ENCODE assay signal across 9 mouse cellular contexts in the genomic region with DNA sequence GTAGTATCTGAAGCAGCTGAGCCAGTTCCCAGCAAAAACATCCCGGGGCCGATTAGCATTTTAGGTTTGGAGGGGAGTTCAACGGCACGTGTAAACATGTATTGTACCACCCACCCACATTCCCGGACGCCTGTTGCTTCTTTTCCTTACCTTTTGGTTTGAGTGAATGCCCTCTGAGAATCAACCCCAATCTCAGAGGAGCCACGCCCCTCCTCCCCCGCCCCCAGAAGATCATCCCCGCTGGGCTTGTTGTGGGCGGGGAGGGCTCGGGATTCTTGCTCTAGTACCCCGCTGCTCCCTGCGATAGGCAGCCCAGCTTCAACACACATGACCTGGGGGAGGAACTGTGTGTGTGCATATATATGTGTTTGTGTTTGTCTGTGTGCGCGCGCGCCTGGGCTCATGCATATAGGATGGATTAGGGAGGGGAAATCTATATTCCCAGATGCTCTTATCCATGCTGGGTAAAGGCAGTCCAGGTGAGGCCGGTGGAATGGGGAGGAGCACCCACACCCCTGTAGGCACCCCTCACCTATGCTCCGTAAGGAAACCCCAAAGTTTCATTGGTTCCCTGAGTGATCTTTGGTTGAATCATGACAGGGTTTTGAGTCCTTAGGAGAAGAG. TPM values are rescaled to one million over a fixed set of nuclear protein-coding genes. Genes with fewer than 3 reads are reported as not detected.
DNase-seq lines count a peak whose midpoint lies in the region; ATAC-seq and TF ChIP-seq lines count a peak whose summit lies in the region.
"Had no signal": no experiment of that assay in that cellular context is flagged by ENCODE, and none has a peak within 500 bp of the region (broad histone marks: within the 10 kb centered on the region; RNA-seq: fewer than 3 reads in every experiment).

No protein-coding gene starts in this region.

- no peaks in the 10 kb centered on the region for H3K9me3 ChIP-seq in stomach, embryonic 16.5 days (replicated peaks; ENCODE audit: control insufficient read depth, low read length)

- WGBS in thymus, adult 2 months, result 58% methylated on average over 19 of the region's 19 CpGs
- 7% methylated on average over 19 of the region's 19 CpGs for WGBS in stomach, embryonic 16.5 days

- H3K4me2 ChIP-seq in stomach, embryonic 16.5 days (ENCODE audit: low read depth, low read length), result peak overlapping the region; percentile 4; the same call in 1 of the 2 replicates

- TF ChIP-seq CTCF in thymus, adult 2 months (IDR thresholded peaks at IDR 0.05; ENCODE audit: borderline replicate concordance, control insufficient read depth, extremely low read depth, insufficient read depth, low read length, poor library complexity), result no peak

- peaks cover 20% of the 10 kb centered on the region for H3K4me1 ChIP-seq in thymus, adult 2 months (replicated peaks; ENCODE audit: control insufficient read depth, insufficient read depth, low read length)
- H3K4me1 ChIP-seq in stomach, embryonic 16.5 days (ENCODE audit: control insufficient read depth, insufficient read depth, low read length), result peaks cover 4% of the 10 kb centered on the region; the same call in 1 of the 2 replicates

- TF ChIP-seq POLR2A in thymus, adult 2 months (IDR thresholded peaks at IDR 0.05; ENCODE audit: control insufficient read depth, extremely low read depth, insufficient read depth, low read length, poor library complexity), result no peak

- ATAC-seq in stomach, embryonic 16.5 days (ENCODE audit: insufficient read depth, low FRiP score), result peak; percentile 29; the same call in 1 of the 2 replicates

- H3K9ac ChIP-seq in stomach, embryonic 16.5 days (ENCODE audit: low read length), result no peak overlapping the region

- no peak overlapping the region for H3K4me3 ChIP-seq in thymus, adult 2 months (ENCODE audit: control insufficient read depth, insufficient read depth, low read length)
- no peak overlapping the region for H3K4me3 ChIP-seq in stomach, embryonic 16.5 days (replicated peaks; ENCODE audit: low read length)

- no peaks in the 10 kb centered on the region for H3K36me3 ChIP-seq in thymus, adult 2 months (ENCODE audit: control insufficient read depth, insufficient read depth, low read length)
- H3K36me3 ChIP-seq in stomach, embryonic 16.5 days (ENCODE audit: control insufficient read depth, insufficient read depth, low read length), result no peaks in the 10 kb centered on the region

- no peaks in the 10 kb centered on the region for H3K27me3 ChIP-seq in thymus, adult 2 months (ENCODE audit: control insufficient read depth, insufficient read depth, low read length)
- H3K27me3 ChIP-seq in stomach, embryonic 16.5 days (ENCODE audit: control insufficient read depth, insufficient read depth, low read length), result no peaks in the 10 kb centered on the region

- peak; percentile 84 for DNase-seq in heart, adult 11 months
- DNase-seq in heart, adult 8-10 months (ENCODE audit: low spot score), result no peak
- peak; percentile 10 for DNase-seq in thymus, adult 2 months
- DNase-seq in thymus, postnatal 14 days, result no peak
- DNase-seq in liver, result peak; percentile 68
- DNase-seq in spleen, adult 18-20 months, result no peak
- DNase-seq in embryo, embryonic 10.5 days (ENCODE audit: low spot score), result no peak

- no peak overlapping the region for H3K27ac ChIP-seq in thymus, adult 2 months (ENCODE audit: control insufficient read depth, insufficient read depth, low read length)
- no peak overlapping the region for H3K27ac ChIP-seq in stomach, embryonic 16.5 days (ENCODE audit: low read length)

RNA-seq across cellular contexts. Expression of gene Prkab1, which starts 6.4 kb away (rescaled TPM):
- total RNA-seq in heart, adult 8-10 months (2022), result 10 to 100 TPM; 43.4 to 62.6 (median 47.1) TPM
- 102 and 109 TPM in 2 replicates for polyA plus RNA-seq in thymus, adult 2 months (2012; rRNA removed)
- polyA plus RNA-seq in stomach, embryonic 16.5 days (2015; fragmentation: Nextera tagmentation; extraction: Ambion mirVana), result 71.1 and 75.5 TPM in 2 replicates

RNA-seq across cellular contexts. Expression of gene Tmem233, which starts 52.4 kb away (rescaled TPM):
- total RNA-seq in heart, adult 8-10 months (2022), result under 1 TPM in 1 of 4 experiments, not detected in 3; 0.14 TPM
- 0.05 TPM in 1 of 2 replicates, not detected in the other for polyA plus RNA-seq in thymus, adult 2 months (2012; rRNA removed)
- 0.09 TPM in 1 of 2 replicates, not detected in the other for polyA plus RNA-seq in stomach, embryonic 16.5 days (2015; fragmentation: Nextera tagmentation; extraction: Ambion mirVana)
- total RNA-seq: liver, adult 2 months had no signal
- polyA plus RNA-seq: liver, adult 2 months had no signal

Comparison
In these comparisons a context has a peak if more than half of its experiments do, and no peak if none do; other contexts are left out.
1. DNase-seq: peak in heart, adult 11 months (single experiment), thymus, adult 2 months (single experiment) and liver (single experiment); none in heart, adult 8-10 months (single experiment), thymus, postnatal 14 days (single experiment), spleen, adult 18-20 months (0 of 2) and embryo, embryonic 10.5 days (single experiment).